Mouse (Mus musculus): ENCODE data around the gene Cela2a.

GRCm38 (mm10) chr4:141861591-141862295 lies 35.8 kb upstream of the Cela2a start:
- TF ChIP-seq CTCF (IDR thresholded peaks at IDR 0.05; ENCODE audit: low read depth) (no peak), EP300 (optimal IDR thresholded peaks at IDR 0.05) (no peak)

All from stomach, postnatal 0 days (tissue).